Mouse (Mus musculus) c-Kit-positive CD71-positive TER-119-negative erythroid progenitor cells, embryonic 14.5 days (primary cell): ENCODE results near the gene Csf1.
"Not testable (repeated sequence)": the region's sequence is repeated elsewhere in the genome, so short reads cannot be mapped to it uniquely, and the experiment has no call there.

Experiments
- DNase-seq: peaks from one replicate; pipeline ENCODE4 v3.0.0-alpha.2; 2013; ENCODE audit warnings: low read depth

Gene Csf1

GRCm38 (mm10) chr3:107748260-107748955 is 11.9 kb downstream of the Csf1 start:
- DNase-seq, result no peak

GRCm38 (mm10) chr3:107746026-107746425 is 14.2 kb downstream of the Csf1 start:
- DNase-seq, result no peak

DNA sequence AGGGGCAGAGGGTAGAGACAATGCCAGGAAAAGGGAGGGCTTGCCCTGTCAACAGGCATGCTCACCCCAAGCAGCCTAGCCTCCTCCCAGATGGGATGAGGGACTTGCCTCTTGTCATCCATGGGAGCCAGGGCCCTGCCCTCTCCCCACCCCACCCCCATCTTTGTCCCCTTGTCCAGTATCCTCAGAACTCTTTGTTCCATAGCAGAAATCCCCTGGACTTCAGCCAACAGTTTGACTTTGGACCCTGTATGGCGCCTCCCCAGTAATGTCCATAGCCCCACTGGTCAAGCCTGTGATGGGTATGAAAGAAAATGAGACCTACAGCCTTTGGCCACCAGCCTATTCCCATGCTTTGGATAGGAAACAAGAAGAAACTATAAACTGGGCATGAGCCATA is 16.6 kb downstream of the Csf1 start:
- no peak for DNase-seq

DNA sequence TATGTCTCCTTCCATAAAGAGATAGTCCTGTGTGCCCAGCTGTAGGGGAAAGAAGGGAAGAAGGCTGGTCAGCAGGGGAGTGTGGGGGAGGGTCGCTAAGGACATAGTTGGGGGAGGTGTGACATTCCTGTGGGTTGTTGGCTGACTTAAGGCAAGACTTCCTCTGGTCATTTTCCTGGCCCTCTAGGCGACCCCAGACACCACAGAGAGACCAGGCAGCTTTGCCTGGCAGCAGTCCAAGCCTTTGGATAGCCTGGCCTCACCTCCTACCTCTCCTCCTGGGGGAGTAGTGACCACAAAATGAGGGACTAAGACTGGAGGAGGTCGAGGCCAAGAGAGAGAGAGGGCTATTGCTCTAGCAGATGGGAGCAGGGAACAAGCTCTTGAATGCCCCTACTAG is 17.2 kb downstream of the Csf1 start:
- DNase-seq, result no peak

DNA sequence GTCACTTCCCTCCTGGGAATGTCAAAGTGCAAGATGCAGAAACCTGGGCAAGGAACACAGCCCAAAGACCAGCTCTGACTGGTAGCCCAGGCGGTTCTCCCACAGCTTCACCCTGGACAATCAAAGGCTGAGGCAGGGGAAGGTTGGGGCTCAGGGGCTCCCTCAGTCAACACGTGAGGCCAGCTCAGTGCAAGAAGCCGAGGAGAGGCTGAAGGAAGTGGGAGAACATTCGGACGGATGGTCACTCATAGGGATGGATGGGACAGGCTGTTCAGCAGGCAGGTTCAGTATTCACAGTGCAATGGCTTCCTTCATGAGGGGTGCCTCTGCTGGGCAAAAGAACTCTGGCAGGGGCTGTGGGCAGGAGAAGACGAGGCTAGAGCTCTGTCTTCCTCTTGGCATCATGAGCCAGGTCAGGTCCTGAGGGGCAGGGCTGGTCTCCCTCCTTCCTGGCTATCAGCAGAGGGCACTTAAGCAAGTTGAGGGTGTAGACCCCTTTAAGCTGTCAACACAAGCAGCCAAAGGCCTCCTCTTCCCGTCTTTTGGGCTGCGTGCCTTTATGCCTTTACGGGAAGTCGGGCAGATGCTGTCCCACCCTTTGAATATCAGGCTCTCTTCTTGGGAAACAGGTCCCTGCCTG is 18.1 kb downstream of the Csf1 start:
- no peak for DNase-seq

- no peak for DNase-seq
These were observed 18.9 kb downstream of the Csf1 start for GRCm38 (mm10) chr3:107741387-107741786.

GRCm38 (mm10) chr3:107740578-107741207 is 19.6 kb downstream of the Csf1 start:
- DNase-seq, result no peak

DNA sequence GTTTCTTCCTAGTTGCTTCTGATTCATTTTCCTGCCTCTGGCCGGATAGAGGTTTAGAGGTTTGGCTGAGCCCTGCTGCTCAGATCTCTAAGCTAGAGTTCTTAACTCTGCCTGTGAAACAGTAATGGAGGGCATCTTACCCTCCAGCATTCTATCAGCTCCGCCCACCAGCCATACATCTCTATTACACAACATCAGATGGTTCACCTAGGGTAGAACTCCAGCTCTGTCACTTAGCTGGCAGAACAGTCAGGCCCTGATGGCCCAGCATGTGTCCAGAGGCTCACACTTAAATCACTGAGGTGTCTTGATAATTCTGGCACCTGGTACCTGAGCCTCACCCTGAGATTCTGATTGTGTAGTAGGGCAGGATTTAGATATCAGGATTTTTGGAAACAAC is 20.3 kb downstream of the Csf1 start:
- DNase-seq, result no peak

GRCm38 (mm10) chr3:107739456-107739855 is 20.8 kb downstream of the Csf1 start:
- DNase-seq, result no peak

DNA sequence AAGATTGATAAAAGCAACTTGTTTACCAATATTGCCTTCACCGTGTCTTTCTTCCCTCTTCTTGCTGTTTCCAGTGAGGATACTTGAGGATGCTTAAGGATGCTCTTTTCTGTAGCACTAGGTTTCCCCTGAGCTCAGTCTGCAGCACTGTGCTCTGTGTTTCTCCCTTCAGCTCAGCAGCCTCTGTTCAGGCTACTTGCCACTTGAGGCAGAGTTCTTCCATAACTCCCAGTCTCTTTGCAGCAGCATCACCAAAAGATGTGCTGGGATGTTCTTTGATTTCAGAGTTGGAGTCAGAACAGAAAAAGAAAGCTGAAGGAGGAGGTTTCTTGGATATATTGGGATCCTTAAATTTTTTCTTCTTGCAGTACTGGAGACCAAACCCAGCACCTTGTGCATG is 21.6 kb downstream of the Csf1 start:
- no peak for DNase-seq

- DNase-seq, result no peak
These were observed 22.6 kb downstream of the Csf1 start for GRCm38 (mm10) chr3:107737609-107738190.

- DNase-seq, result not testable (repeated sequence)
These were observed 24.6 kb downstream of the Csf1 start for GRCm38 (mm10) chr3:107735620-107736019.

GRCm38 (mm10) chr3:107733329-107733728 is 26.9 kb downstream of the Csf1 start:
- DNase-seq, result no peak

DNA sequence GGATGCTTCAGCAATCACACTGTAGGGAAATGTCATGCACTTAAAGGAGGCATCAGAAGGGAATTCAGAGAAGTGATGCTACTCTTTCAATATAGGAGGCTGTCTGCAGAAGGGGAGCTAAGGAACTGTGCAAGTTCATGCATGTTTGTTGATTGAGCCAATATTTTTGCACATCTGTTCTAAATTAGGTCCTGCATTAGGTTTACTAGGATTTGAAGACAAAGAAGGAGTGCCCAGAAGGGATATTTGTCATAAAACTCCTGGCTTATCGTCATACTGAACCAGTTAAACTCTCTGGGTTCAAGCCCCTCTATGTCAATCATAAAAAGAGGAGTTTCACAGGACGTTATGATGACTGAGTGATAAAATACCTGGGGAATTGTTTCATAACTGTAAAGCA is 30.0 kb downstream of the Csf1 start:
- no peak for DNase-seq

GRCm38 (mm10) chr3:107728509-107728908 is 31.8 kb downstream of the Csf1 start:
- DNase-seq, result no peak

DNA sequence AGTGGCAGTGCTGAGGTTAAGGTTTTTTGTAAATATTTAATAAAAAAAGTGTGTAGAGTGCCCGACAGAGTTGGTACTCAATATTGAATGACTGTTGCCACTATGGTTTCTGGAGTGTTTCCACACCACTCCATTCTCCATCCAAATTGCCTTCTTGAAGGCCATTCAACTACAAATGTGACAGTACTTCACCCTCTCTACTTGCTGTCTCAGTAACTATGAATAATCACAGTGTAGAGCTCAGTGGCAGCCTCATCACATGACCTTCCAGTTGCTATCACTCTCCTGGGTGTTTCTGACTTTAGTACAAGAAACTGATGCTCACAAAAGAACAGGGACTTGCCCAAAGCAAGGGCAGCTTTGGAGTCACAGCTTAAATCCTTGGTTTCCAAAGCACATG is 44.3 kb downstream of the Csf1 start:
- no peak for DNase-seq

GRCm38 (mm10) chr3:107714276-107714933 is 45.9 kb downstream of the Csf1 start:
- DNase-seq, result no peak

- no peak for DNase-seq
These were observed 48.2 kb downstream of the Csf1 start for GRCm38 (mm10) chr3:107712081-107712480.

DNA sequence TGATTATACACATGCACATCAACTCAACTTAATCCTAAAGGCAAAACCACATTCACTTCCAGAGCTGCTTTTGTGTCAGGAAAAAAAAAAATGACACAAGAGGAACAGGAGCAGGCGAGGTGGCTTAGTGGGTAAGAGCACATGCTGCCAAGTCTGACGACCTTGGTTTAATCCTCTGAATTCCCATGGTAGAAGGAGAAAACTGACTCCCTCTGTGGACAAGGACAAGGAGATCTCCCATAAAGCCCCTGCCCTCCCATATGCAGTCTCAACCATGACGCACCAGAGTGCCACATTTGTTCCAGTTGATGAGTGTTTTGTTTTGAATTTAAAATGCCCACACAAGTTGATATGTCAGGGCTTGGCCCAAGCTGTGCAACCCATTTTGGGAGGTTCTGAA is 51.1 kb downstream of the Csf1 start:
- no peak for DNase-seq

- no peak for DNase-seq
These were observed 53.0 kb downstream of the Csf1 start for GRCm38 (mm10) chr3:107707239-107707638.

DNA sequence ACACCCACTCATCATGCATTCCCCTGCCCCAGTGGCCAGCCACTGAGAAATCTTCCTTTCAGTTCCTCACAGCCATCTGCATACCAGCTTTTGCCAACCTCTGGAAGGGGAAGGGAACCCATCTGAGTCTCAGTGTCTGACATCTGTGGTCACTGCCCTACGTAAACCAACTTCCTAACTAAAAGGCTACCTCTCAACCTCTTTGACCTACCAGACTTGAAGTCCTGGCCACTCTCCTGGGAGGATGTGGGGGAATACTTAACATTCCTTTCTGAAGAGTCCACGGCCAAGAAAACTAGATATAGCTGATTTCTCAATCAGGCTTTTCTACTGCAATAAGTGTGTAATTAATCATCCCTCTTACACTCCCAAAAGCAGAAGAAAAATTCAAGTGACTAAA is 54.1 kb downstream of the Csf1 start:
- no peak for DNase-seq

- DNase-seq, result no peak
These were observed 55.9 kb downstream of the Csf1 start for GRCm38 (mm10) chr3:107704371-107704705.
